Mouse (Mus musculus): ENCODE measurements around the gene Exoc6b.

Exoc6b gene

GRCm38 (mm10) chr6:84588221-84588894, 481.0 kb downstream of the Exoc6b start:
- in situ Hi-C loops (cut with MboI; ENCODE audit: low sequenced_read_pairs), result no loop called here

DNA sequence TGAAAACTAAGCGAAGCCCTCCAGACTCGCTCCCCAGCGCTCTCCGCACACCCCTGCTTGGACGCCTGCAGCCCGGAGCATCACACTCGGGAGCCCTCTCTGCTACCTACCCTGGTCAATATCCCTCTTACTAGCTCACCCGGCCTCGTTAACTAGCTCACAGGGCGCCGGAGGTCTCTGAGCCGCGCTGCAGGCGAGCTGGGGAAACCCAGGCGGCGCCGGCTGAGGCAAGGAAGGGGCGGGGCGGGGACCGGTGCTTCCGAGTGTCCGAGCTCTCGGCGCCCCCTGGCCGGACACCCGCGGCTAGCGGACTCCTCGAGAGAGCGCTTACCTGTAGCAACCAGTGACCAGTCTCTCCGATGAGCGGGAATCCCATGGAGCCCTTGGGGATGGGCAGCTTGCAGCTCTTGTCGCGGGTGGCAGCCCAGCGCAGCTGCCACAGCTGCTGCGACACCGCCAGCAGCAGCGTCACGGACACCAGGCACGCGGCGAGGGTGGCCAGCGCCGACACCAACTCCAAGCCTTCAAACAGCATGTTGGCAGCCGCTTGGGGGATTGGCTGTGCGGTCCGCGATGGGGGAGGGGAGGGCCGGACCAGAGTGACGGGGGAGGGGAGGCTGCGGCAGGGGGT, 481.7 kb downstream of the Exoc6b start:
- in situ Hi-C loops (cut with MboI; ENCODE audit: low sequenced_read_pairs), result no loop called here

DNA sequence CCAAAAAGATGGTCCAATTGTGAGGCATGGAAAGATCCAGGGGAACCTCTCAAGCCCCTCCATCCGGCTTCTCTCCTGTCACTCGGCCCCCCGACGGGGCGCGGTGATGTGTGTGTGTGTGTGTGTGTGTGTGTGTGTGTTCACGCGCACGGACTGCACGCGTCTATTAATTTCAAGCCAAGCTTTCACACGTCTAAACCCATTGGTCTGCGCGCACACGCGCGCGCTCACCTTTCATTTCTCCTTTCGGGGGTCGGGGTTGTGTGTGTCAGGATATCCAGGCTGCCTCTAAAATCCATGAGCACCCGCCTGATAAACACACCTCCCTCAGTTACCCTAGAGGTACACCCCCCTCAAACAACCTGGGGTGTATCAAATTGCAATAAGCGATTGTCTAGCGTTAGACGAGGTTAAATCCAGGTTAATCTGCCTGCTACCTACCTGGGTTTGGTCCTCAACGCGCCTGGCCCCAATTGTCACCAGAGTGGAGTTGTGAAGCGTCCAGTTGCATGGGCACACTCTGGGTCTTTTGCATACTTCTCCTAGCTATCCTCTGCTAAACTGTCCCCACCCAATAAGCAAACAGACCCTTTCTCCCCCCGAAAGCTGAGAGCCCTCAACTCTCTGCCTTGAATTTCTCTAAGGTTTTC, 482.6 kb downstream of the Exoc6b start:
- in situ Hi-C loops (cut with MboI; ENCODE audit: low sequenced_read_pairs), result no loop called here

DNA sequence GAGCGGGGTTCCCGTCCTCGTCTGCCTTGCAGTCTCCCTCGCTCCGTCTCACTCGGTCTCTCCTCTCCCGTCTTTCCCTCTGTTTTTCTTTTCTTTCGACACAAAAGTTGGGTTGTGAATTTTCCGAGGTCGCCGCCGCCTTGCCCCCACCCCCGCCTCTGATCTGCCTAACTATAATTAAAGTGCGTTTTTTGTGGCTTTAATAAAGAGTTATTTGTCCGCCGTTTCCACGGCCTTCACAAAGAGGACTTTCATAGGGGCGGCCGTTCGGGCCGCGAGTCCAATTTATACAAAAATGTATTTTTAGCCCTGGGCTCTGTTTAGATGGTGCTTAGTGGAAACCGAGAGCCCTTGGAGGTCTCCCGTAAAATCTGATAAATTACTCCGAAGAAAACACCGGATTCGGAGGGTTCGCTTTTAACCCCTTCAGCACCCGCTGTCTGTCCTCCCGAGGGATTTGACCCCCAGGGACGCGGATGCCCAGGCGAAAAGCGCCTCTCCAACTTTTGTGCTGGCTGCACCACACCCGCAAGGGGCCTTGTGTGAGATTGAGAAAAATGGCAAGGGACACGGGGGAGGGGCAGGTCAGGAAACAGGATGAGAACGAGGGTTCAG, 483.5 kb downstream of the Exoc6b start:
- in situ Hi-C loops (cut with MboI; ENCODE audit: low sequenced_read_pairs), result no loop called here

- in situ Hi-C loops (cut with MboI; ENCODE audit: low sequenced_read_pairs), result no loop called here
These were observed 484.3 kb downstream of the Exoc6b start for GRCm38 (mm10) chr6:84584783-84585685.

DNA sequence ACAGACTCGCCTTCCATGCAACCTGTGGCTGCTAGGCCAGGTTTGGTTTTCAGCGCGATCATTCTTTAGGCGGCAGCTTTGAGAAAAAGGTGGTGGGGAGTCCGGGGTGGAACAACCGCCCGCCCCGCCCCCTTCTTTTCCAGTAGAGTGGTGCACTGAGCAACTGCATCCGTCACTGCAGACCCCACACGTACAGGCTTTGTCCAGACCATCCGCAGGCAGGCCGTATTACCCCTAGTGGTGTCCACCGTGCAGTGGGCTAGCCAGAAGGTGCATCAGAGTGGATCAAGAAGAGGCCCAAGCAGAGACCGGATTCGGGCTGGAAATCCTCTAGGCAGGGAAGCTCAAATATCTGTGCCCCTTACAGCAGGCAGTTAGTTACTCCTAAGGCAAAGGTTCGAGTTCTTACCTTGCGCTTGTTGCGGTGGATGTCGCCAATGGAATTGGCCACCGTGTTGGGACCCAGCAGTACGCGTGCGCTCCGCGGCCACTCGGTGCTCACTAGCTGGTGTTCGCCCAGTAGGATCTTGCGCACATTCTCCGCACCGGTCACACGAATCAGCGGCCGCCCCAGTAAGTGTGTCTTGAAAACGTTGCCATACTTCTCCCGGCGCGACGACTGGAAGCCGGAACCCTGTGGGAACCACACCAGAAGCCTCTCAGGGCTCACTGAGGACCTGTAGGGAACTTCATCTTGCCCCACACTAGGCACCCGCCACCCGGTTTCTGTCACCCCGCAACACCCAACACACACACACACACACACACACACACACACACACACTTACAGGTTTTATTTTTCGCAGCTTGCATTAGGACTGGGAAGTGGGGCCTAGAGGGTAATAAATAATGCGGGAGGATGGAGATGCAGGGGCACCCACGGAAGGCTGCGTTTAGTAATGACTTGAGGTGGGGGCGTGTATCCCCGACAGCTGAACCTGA, 485.2 kb downstream of the Exoc6b start:
- in situ Hi-C loops (cut with MboI; ENCODE audit: low sequenced_read_pairs), result no loop called here

DNA sequence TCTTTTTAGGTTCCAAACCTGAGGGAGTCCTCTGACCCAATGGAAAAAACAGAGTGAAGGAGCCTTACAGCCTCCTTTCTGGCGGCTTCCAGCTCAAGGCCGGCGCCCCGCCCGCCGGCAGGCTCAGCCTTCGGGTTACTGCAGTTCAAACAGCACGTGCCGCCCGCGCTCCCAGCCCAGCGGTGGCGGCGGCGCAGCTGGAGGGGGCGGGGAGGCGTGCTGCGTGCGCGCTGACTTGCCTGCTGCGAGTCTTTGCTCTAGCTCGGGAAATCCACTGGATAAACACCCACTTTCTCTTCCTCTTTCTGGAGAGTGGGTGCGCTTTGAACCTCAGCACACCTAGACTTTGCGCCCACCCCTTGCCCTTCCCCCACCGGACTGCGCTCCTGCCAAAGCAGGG, 485.9 kb downstream of the Exoc6b start:
- in situ Hi-C loops (cut with MboI; ENCODE audit: low sequenced_read_pairs), result no loop called here

DNA sequence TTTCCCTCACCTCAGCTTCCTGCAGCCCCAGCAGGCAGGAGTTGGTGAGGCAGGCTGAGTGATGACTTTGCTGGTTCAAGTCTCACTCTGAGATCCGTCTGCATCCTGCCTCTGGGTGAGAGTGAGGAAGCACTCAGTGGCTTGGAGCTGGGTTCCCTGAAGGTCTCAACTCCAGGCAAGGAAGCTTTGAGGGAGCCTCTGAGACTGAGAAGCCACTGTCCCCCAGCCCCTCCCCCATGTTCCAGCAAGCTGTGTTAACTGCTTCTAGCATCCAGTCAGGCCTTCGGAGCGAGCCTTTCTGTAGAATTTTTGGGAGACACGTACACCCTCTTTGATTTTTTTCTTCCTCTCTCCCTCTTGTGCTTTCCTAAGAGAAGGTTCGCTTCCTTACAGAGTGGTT, 486.5 kb downstream of the Exoc6b start:
- in situ Hi-C loops (cut with MboI; ENCODE audit: low sequenced_read_pairs), result no loop called here

DNA sequence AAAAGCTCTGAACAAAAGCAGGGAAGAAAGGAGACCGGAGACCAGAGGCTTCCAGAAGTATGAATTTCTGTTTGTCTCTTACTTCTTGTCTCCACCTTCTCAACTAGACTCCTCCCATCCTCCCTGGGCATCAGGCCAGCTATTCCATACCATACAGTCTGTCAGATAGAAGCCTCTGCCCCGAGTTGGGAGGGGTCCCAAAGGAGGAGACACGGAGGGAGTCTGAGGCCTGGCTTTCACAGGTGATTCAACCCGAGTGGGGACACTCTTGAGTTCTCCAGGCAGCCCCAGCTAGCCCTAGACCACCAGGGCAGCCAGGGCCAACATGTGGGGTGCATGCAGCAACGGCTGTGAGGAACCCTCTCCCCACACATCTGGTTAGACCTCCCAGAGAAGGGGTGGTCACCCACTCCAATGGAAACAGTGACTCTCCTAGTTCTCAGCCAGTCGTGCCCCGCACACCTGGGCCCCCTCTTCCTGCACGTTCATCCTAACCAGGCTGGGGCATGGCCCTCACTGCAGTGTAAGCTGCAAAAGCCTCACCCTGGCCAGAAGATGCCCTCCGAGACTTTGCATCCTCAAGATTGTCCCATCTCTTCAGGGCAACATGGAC, 487.4 kb downstream of the Exoc6b start:
- in situ Hi-C loops (cut with MboI; ENCODE audit: low sequenced_read_pairs), result no loop called here

GRCm38 (mm10) chr6:84580979-84581832, 488.1 kb downstream of the Exoc6b start:
- in situ Hi-C loops (cut with MboI; ENCODE audit: low sequenced_read_pairs), result no loop called here

GRCm38 (mm10) chr6:84579508-84579907, 489.8 kb downstream of the Exoc6b start:
- in situ Hi-C loops (cut with MboI; ENCODE audit: low sequenced_read_pairs), result no loop called here

GRCm38 (mm10) chr6:84578928-84579327, 490.4 kb downstream of the Exoc6b start:
- in situ Hi-C loops (cut with MboI; ENCODE audit: low sequenced_read_pairs), result no loop called here

GRCm38 (mm10) chr6:84577898-84578297, 491.4 kb downstream of the Exoc6b start:
- in situ Hi-C loops (cut with MboI; ENCODE audit: low sequenced_read_pairs), result no loop called here

GRCm38 (mm10) chr6:84573905-84574660, 495.2 kb downstream of the Exoc6b start:
- in situ Hi-C loops (cut with MboI; ENCODE audit: low sequenced_read_pairs), result no loop called here

DNA sequence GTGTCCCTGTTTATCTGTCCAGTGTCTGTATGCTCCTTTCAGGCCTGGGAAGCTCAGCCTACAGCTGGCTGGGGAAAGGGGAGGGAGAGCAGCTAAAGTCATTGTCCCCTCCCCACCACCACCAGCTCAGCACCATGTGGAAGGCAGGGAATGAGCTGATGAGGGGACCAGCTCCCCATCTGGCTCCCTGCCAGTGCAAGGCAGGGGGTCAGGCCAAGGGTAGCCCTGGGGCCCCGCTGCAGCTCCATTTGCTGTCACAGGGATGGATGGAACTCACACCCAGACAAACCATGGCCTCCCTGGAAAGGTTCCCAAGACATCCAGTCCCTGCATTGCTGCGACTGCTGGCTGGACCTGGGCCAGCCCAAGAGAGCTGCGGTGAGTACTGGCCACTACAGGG, 499.3 kb downstream of the Exoc6b start:
- in situ Hi-C loops (cut with MboI; ENCODE audit: low sequenced_read_pairs), result no loop called here

DNA sequence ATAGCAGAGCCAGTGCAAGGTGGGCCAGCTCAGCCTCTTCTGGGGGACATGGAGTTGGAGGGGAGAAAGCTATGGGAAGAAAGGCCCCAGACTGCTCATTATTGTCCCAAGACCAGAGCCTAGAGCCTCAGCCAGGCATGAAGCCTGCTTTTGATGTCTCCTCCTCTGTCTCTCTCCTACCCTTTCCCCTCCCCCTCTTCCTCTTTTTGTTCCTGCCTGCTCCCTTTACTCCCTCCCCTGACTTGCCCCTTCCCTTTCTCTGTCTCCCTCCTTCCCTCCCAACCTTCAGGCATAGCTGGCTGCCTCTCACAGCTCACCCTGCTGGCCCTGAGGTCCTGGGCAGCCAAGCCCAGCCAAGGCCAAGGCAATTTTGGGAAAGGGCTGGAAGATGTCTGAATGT, 499.7 kb downstream of the Exoc6b start:
- in situ Hi-C loops (cut with MboI; ENCODE audit: low sequenced_read_pairs), result no loop called here

GRCm38 (mm10) chr6:84568880-84569279, 500.4 kb downstream of the Exoc6b start:
- in situ Hi-C loops (cut with MboI; ENCODE audit: low sequenced_read_pairs), result no loop called here
